Mouse (Mus musculus): Measurements from ENCODE around the gene Ets2. TPM values are rescaled to one million over a fixed set of nuclear protein-coding genes. Genes with fewer than 3 reads are reported as not detected.

The Ets2 gene
- 10 to 100 TPM; 24.7 to 30.9 TPM for polyA plus RNA-seq (2017; shearing (Covaris generic))

DNA sequence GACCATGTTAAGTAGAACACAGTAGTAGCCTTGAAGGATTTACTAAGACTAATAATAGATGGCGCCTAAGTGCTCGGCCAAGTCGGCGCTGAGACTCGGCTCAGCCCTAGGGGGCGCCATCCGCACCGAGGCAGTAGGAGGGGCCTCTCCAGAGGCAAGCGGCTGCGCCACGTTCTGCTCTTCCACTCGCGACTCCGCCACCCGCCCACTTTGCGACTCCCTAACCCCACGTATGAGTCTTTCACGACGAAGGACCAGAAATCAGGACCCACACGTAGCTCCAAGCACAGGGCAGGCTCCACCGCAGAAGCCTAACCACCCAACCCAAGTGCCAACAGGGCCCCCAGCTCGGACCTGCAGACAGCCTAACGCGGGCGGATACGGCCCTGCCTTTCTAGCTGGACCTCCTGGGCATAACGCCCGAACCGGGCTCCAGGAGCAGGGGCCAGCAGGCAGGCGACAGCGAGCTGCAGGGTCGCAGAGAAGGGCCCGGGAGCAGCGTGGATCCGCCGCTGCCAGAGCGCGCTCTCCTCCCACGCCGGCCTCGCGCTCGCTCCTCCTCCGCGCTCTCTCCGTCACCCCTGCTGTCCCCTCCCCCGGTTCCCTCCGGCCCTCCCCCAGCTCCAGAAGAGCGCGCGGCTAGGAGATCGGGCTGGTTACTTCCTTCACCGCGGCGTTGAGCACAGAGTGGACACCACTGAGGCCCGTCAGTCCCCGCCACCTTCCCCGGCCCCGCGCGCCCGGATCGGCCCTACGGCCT, at the start of gene Ets2:
Gene Ets2, plus strand, starts transcription at position 274 of the 760 bp plus-strand sequence.

Other genes starting within 250 kb of the Ets2 start
- not detected for gene Erg, start 115.5 kb upstream of the Ets2 start, polyA plus RNA-seq (2017; shearing (Covaris generic))